Mouse (Mus musculus) hindbrain, postnatal 0 days (tissue): Measurements from ENCODE around the gene Rtn4rl2. TPM values are rescaled to one million over a fixed set of nuclear protein-coding genes. Genes with fewer than 3 reads are reported as not detected.

ENCODE experiments used
- ATAC-seq: fragments of 200-750 bp; cut with Nextera tagmentation; 2 replicates; pipeline ENCODE4 v1.8.0; 2017; ENCODE audit warnings: mild to moderate bottlenecking, moderate TSS enrichment, moderate library complexity
- DNase-seq: peaks from one replicate; pipeline ENCODE4 v3.0.0-alpha.2; 2015; ENCODE audit warnings: low spot score
- H3K27ac ChIP-seq: fragments of 300-500 bp; sonication (generic); 2 replicates; pipeline ENCODE4 v1.5.1; 2014; ENCODE audit warnings: mild to moderate bottlenecking
- H3K27me3 ChIP-seq: fragments of 300-500 bp; sonication (generic); 2 replicates; pipeline ENCODE4 v1.6.1; 2014; ENCODE audit warnings: low read length, mixed read lengths; ENCODE audit not compliant: insufficient read depth
- H3K36me3 ChIP-seq: fragments of 300-500 bp; sonication (generic); 2 replicates; pipeline ENCODE4 v1.6.1; 2014; ENCODE audit warnings: low read length, mixed read lengths; ENCODE audit not compliant: insufficient read depth
- H3K4me1 ChIP-seq: fragments of 300-500 bp; sonication (generic); 2 replicates; pipeline ENCODE4 v1.6.1; 2014; ENCODE audit warnings: antibody characterized with exemption, low read length, mixed read lengths; ENCODE audit not compliant: insufficient read depth
- H3K4me2 ChIP-seq: fragments of 300-500 bp; sonication (generic); 2 replicates; pipeline ENCODE4 v1.6.1; 2014; ENCODE audit warnings: low read depth, mild to moderate bottlenecking, low read length, moderate library complexity, mixed read lengths
- H3K4me3 ChIP-seq: fragments of 300-500 bp; sonication (generic); 2 replicates; pipeline ENCODE4 v1.5.1; 2014; ENCODE audit warnings: low read length
- H3K9ac ChIP-seq: fragments of 300-500 bp; sonication (generic); replicated peaks from 2 replicates; pipeline ENCODE4 v1.6.1; 2014; ENCODE audit warnings: mild to moderate bottlenecking, low read length, moderate library complexity, mixed read lengths
- H3K9me3 ChIP-seq: fragments of 300-500 bp; sonication (generic); 2 replicates; pipeline ENCODE4 v1.6.1; 2016; ENCODE audit warnings: low read length, mixed read lengths
- CTCF ChIP-seq: IDR thresholded peaks from 2 replicates; pipeline ENCODE4 v1.5.1; 2016; ENCODE audit warnings: antibody characterized with exemption, control low read depth, low read depth
- WGBS: fragments of 180-500 bp; shearing (Covaris S2); extraction: QIAGEN DNeasy Blood & Tissue Kit; methylation state at CpG from one replicate; pipeline ENCODE4 v1.1.7; 2014; 5-methylcytosine and 5-hydroxymethylcytosine counted together
- polyA plus RNA-seq: library from polyadenylated mRNA; unstranded; fragments of >200 nt; fragmentation: Nextera tagmentation; extraction: Ambion mirVana; gene quantifications from 2 replicates; pipeline ENCODE4 v1.2.1, GENCODE M21; 2015
- total RNA-seq: library from RNA; depleted of rRNA; stranded (reverse); fragments of >200 nt; gene quantifications from 2 replicates; pipeline ENCODE4 v1.2.3, GENCODE M21; 2014

Gene Rtn4rl2
- total and polyA plus RNA-seq, 2 experiments from 2014 or later = 4.3 to 10.1 TPM

GRCm38 (mm10) chr2:84850407-84851129 is 35.9 kb downstream of the Rtn4rl2 start:
- WGBS = 72% methylated on average over 7 of the region's 7 CpGs
- no peak for DNase-seq
- Histone ChIP-seq H3K4me3 (no peak overlapping the region), H3K36me3 (no peaks in the 10 kb centered on the region), H3K9me3 (no peaks in the 10 kb centered on the region), H3K27ac (no peak overlapping the region), H3K4me1 (no peaks in the 10 kb centered on the region), H3K4me2 (0 out of 2 replicates have a peak overlapping the region, but pooled peaks have one; percentile 23), H3K9ac (no peak overlapping the region), H3K27me3 (no peaks in the 10 kb centered on the region)
- no peak for ATAC-seq
- TF ChIP-seq CTCF = no peak

GRCm38 (mm10) chr2:84845226-84845625 is 41.3 kb downstream of the Rtn4rl2 start:
- Histone ChIP-seq H3K9ac (no peak overlapping the region), H3K36me3 (no peaks in the 10 kb centered on the region), H3K4me3 (no peak overlapping the region), H3K9me3 (no peaks in the 10 kb centered on the region), H3K27me3 (peaks cover 8% of the 10 kb centered on the region; the same call in 1 of the 2 replicates), H3K27ac (no peak overlapping the region), H3K4me1 (no peaks in the 10 kb centered on the region; the same call in 1 of the 2 replicates), H3K4me2 (no peak overlapping the region)
- ATAC-seq (no peak), DNase-seq (no peak)
- TF ChIP-seq CTCF = no peak
- WGBS = 59% methylated on average over 1 of the region's 1 CpGs

- Histone ChIP-seq H3K9me3 (no peaks in the 10 kb centered on the region), H3K36me3 (no peaks in the 10 kb centered on the region), H3K27ac (no peak overlapping the region), H3K4me1 (peaks cover 11% of the 10 kb centered on the region; the same call in 1 of the 2 replicates), H3K27me3 (peaks cover 18% of the 10 kb centered on the region), H3K4me3 (no peak overlapping the region), H3K4me2 (no peak overlapping the region), H3K9ac (no peak overlapping the region)
- 86% methylated on average over 6 of the region's 6 CpGs for WGBS
- ATAC-seq = no peak
- DNase-seq = no peak
- TF ChIP-seq CTCF = no peak
Measured at GRCm38 (mm10) chr2:84843654-84844053, 42.9 kb downstream of the Rtn4rl2 start.

- H3K4me2 ChIP-seq = no peak overlapping the region
- ATAC-seq = no peak
- no peak for TF ChIP-seq CTCF
- H3K27me3 ChIP-seq = peaks cover 26% of the 10 kb centered on the region
- H3K9me3 ChIP-seq = no peaks in the 10 kb centered on the region
- peaks cover 11% of the 10 kb centered on the region; the same call in 1 of the 2 replicates for H3K4me1 ChIP-seq
- H3K9ac ChIP-seq = no peak overlapping the region
- no peak for DNase-seq
- H3K36me3 ChIP-seq = no peaks in the 10 kb centered on the region
- no peak overlapping the region for H3K27ac ChIP-seq
- H3K4me3 ChIP-seq = no peak overlapping the region
Measured at GRCm38 (mm10) chr2:84841905-84842304, 44.6 kb downstream of the Rtn4rl2 start.

GRCm38 (mm10) chr2:84840748-84841563 is 45.6 kb downstream of the Rtn4rl2 start:
- H3K36me3 ChIP-seq = no peaks in the 10 kb centered on the region

DNA sequence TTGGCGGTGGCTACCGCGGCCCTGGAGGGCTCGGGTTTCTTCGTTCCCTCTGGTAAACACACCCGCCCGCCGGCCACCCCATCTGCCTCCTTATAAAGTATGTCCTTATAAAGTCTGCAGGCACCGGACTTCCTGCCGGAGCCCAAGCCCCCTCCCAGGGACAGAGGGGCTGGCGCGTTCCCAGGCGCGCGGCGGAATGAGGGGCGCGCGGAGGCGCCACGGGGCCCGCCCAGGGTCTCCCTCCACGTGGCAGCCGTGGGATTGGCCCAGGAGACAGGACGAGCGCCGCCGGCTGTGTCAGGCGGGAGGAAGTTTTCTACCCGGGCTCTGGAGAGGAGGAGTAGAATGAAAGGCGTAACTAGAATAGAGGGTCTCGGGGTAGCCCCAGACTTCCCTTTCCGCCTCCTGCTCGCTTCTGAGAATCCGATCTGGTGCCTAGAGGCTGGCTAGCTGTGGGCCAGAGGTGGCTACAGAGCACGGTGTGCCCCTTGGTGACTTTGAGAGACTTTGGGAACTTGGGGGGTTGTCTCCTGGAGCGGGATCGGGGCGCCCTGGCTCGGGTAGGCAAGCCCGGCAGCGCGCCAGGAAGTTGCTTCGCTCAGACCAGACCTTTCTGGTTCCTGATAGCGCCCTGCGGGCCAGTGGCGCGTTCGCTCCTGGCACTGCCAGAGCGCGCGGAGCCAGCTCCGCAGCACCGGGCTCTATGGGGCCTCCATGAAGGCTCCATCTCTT is 46.3 kb downstream of the Rtn4rl2 start:
- Histone ChIP-seq H3K9ac (peak overlapping the region; percentile 38), H3K27ac (0 out of 2 replicates have a peak overlapping the region, but pooled peaks have one; percentile 48), H3K9me3 (no peaks in the 10 kb centered on the region), H3K4me2 (peak overlapping the region; percentile 89), H3K4me1 (peaks cover 11% of the 10 kb centered on the region; the same call in 1 of the 2 replicates), H3K4me3 (peak overlapping the region; percentile 50), H3K27me3 (peaks cover 26% of the 10 kb centered on the region), H3K36me3 (no peaks in the 10 kb centered on the region)
- TF ChIP-seq CTCF = no peak
- peak; percentile 87 for ATAC-seq
- WGBS = under 1% methylated on average over 54 of the region's 54 CpGs
- peak; percentile 66 for DNase-seq

More at GRCm38 (mm10) chr2:84840748-84841563, 45.6 kb downstream of the Rtn4rl2 start:
- H3K4me3 ChIP-seq = peak overlapping the region; percentile 50
- H3K27me3 ChIP-seq = peaks cover 26% of the 10 kb centered on the region
- 0 out of 2 replicates have a peak overlapping the region, but pooled peaks have one; percentile 48 for H3K27ac ChIP-seq
- WGBS = 12% methylated on average over 17 of the region's 17 CpGs
- H3K9me3 ChIP-seq = no peaks in the 10 kb centered on the region
- TF ChIP-seq CTCF = no peak
- DNase-seq (no peak), ATAC-seq (no peak)
- H3K9ac ChIP-seq = peak overlapping the region; percentile 38
- H3K4me1 ChIP-seq = peaks cover 11% of the 10 kb centered on the region; the same call in 1 of the 2 replicates
- peak overlapping the region; percentile 89 for H3K4me2 ChIP-seq
